Mouse (Mus musculus) C2C12 (cell line): ENCODE data around the gene Gmps.

Source experiments
- CTCF ChIP-seq: IDR thresholded peaks from one replicate; pipeline ENCODE4 v1.5.1; 2011; ENCODE audit not compliant: control insufficient read depth, insufficient read depth, insufficient read length
- MYOD1 ChIP-seq: IDR thresholded peaks from one replicate; pipeline ENCODE4 v1.6.1; 2011; ENCODE audit warnings: low read depth; ENCODE audit not compliant: control insufficient read depth, insufficient read length

DNA sequence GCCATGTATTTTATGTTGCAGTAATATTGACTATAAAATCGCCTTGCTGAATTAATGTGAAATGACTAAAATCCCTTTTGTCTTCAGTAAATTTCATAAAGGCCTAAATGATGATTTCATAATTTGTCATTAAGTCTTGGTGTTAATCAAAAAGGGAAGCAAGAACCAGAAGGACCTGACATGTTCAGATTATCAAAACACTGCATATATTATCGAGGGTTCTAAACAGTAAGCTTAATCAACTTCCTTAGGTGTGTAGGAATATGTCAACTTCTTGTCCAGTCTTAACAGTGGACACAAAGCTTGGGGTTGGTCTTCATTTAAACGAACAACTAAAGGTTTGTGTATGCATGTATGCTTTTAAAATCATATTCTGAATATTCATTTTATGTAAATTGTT, 45.5 kb downstream of the Gmps start:
- TF ChIP-seq CTCF, result no peak
- no peak for TF ChIP-seq MYOD1
